Mouse (Mus musculus) midbrain, embryonic 16.5 days (tissue): ENCODE data around the gene Ctsa. TPM values are rescaled to one million over a fixed set of nuclear protein-coding genes. Genes with fewer than 3 reads are reported as not detected.
A peak's percentile ranks its signal among the peaks of the same experiment; 100 is the strongest.
"Not testable (repeated sequence)": the region's sequence is repeated elsewhere in the genome, so short reads cannot be mapped to it uniquely, and the experiment has no call there.

Experiments
- ATAC-seq: fragments of 200-750 bp; cut with Nextera tagmentation; 2 replicates; pipeline ENCODE4 v1.8.0; 2017; ENCODE audit warnings: moderate TSS enrichment
- H3K27ac ChIP-seq: fragments of 300-500 bp; sonication (generic); 2 replicates; pipeline ENCODE4 v1.5.1; 2014; ENCODE audit warnings: mild to moderate bottlenecking, low read length, mixed read lengths
- H3K27me3 ChIP-seq: fragments of 300-500 bp; sonication (generic); 2 replicates; pipeline ENCODE4 v1.6.1; 2014; ENCODE audit warnings: low read depth, low read length, mixed read lengths; ENCODE audit not compliant: control insufficient read depth, insufficient read depth
- H3K36me3 ChIP-seq: fragments of 300-500 bp; sonication (generic); 2 replicates; pipeline ENCODE4 v1.6.1; 2014; ENCODE audit warnings: mild to moderate bottlenecking, low read length, moderate library complexity, mixed read lengths; ENCODE audit not compliant: control insufficient read depth, insufficient read depth
- H3K4me1 ChIP-seq: fragments of 300-500 bp; sonication (generic); 2 replicates; pipeline ENCODE4 v1.6.1; 2014; ENCODE audit warnings: mild to moderate bottlenecking, low read length, mixed read lengths; ENCODE audit not compliant: control insufficient read depth, insufficient read depth
- H3K4me2 ChIP-seq: fragments of 300-500 bp; sonication (generic); 2 replicates; pipeline ENCODE4 v1.6.1; 2014; ENCODE audit warnings: mild to moderate bottlenecking, low read length, mixed read lengths
- H3K4me3 ChIP-seq: fragments of 300-500 bp; sonication (generic); 2 replicates; pipeline ENCODE4 v1.5.1; 2014; ENCODE audit warnings: low read depth, mild to moderate bottlenecking, low read length, moderate library complexity, mixed read lengths
- H3K9ac ChIP-seq: fragments of 300-500 bp; sonication (generic); 2 replicates; pipeline ENCODE4 v1.6.1; 2014; ENCODE audit warnings: low read depth, low read length, mixed read lengths
- H3K9me3 ChIP-seq: fragments of 300-500 bp; sonication (generic); replicated peaks from 2 replicates; pipeline ENCODE4 v1.6.1; 2014; ENCODE audit warnings: mild to moderate bottlenecking, low read length, mixed read lengths; ENCODE audit not compliant: control insufficient read depth, poor library complexity, severe bottlenecking
- WGBS: fragments of 180-500 bp; shearing (Covaris S2); extraction: QIAGEN DNeasy Blood & Tissue Kit; methylation state at CpG from one replicate; pipeline ENCODE4 v1.1.7; 2014; 5-methylcytosine and 5-hydroxymethylcytosine counted together
- polyA plus RNA-seq: library from polyadenylated mRNA; unstranded; fragments of >200 nt; fragmentation: Nextera tagmentation; extraction: Ambion mirVana; gene quantifications from 2 replicates; pipeline ENCODE4 v1.2.1, GENCODE M21; 2015

The Ctsa gene
- polyA plus RNA-seq, 1 experiment from 2014 or later, result 95.4 TPM

GRCm38 (mm10) chr2:164864593-164864992 lies 31.9 kb downstream of the Ctsa start:
- no peak for ATAC-seq
- no peaks in the 10 kb centered on the region; the same call in 1 of the 2 replicates for H3K9me3 ChIP-seq
- H3K27ac ChIP-seq, result no peak overlapping the region
- no peak overlapping the region for H3K4me3 ChIP-seq
- no peaks in the 10 kb centered on the region for H3K36me3 ChIP-seq
- H3K4me2 ChIP-seq, result no peak overlapping the region
- WGBS, result 83% methylated on average over 4 of the region's 4 CpGs
- H3K4me1 ChIP-seq, result no peaks in the 10 kb centered on the region
- H3K27me3 ChIP-seq, result no peaks in the 10 kb centered on the region
- no peak overlapping the region for H3K9ac ChIP-seq

DNA sequence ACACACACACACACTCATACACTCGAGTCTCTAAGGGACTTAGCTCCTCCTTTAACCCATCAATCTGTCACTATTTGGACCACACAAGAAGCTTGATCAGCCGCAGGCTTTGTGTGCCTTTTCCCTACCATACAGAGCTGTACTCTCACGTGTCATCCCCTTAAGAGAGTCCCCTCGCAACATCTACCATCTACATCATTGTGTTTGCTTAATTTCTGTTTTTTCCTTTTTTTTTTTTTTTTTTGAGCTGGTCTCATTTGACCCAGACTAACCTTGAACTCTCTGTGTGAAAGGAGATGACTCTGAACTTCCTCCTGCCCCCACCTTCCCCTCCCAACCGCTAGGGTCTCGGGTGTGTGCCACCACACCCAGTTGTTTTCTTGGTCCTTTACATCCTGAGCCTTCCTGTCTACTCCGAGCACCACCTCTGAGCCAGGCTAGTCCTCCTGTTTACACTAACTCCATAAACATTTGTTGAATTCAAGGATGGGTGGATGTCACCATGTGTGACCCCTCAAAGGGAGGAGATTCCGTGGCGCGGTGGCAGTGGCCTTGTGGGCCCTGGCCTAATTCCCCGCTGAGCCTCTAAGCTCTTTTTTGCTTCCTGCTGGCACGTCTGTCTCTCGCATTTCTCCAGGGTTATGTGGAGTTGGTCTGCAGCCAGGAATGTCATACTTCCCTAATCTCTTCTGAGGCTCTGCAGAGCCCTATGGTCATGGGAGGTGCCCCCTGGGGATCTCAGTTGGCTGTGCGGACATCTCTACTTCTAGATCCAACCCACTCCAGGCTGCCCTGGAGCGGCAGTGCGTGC lies 34.3 kb downstream of the Ctsa start:
- H3K27me3 ChIP-seq, result no peaks in the 10 kb centered on the region
- H3K4me2 ChIP-seq, result no peak overlapping the region
- H3K4me3 ChIP-seq, result no peak overlapping the region
- no peaks in the 10 kb centered on the region; the same call in 1 of the 2 replicates for H3K9me3 ChIP-seq
- no peaks in the 10 kb centered on the region for H3K4me1 ChIP-seq
- no peak overlapping the region for H3K9ac ChIP-seq
- no peak overlapping the region for H3K27ac ChIP-seq
- no peak for ATAC-seq
- 64% methylated on average over 16 of the region's 16 CpGs for WGBS
- H3K36me3 ChIP-seq, result no peaks in the 10 kb centered on the region

- WGBS, result 91% methylated on average over 7 of the region's 7 CpGs
- Histone ChIP-seq H3K4me3 (no peak overlapping the region), H3K36me3 (no peaks in the 10 kb centered on the region), H3K27me3 (no peaks in the 10 kb centered on the region), H3K4me2 (no peak overlapping the region), H3K4me1 (no peaks in the 10 kb centered on the region), H3K9me3 (no peaks in the 10 kb centered on the region; the same call in 1 of the 2 replicates), H3K9ac (no peak overlapping the region), H3K27ac (no peak overlapping the region)
- ATAC-seq, result no peak
These were observed 34.9 kb downstream of the Ctsa start for GRCm38 (mm10) chr2:164867566-164867965.

DNA sequence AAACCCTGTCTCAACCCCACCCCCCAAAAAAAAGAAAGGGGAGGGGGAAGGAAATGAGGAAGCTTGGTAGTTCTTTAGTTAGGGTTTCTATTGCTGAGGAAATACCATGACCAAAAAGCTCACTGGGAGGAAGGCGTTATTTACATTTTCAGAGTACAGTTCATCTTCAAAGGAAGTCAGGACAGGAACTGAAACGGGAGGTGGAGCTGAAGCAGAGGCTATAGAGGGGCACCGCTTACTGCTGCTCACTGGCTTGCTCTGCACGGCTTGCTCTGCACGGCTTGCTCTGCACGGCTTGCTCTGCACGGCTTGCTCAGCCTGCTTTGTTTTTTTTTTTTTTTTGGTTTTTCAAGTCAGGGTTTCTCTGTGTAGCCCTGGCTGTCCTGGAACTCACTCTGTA lies 35.8 kb downstream of the Ctsa start:
- Histone ChIP-seq H3K9me3 (no peaks in the 10 kb centered on the region; the same call in 1 of the 2 replicates), H3K4me1 (no peaks in the 10 kb centered on the region), H3K9ac (no peak overlapping the region), H3K4me3 (no peak overlapping the region), H3K4me2 (no peak overlapping the region), H3K27ac (no peak overlapping the region), H3K27me3 (no peaks in the 10 kb centered on the region), H3K36me3 (no peaks in the 10 kb centered on the region)
- ATAC-seq, result no peak
- WGBS, result 79% methylated on average over 7 of the region's 7 CpGs

DNA sequence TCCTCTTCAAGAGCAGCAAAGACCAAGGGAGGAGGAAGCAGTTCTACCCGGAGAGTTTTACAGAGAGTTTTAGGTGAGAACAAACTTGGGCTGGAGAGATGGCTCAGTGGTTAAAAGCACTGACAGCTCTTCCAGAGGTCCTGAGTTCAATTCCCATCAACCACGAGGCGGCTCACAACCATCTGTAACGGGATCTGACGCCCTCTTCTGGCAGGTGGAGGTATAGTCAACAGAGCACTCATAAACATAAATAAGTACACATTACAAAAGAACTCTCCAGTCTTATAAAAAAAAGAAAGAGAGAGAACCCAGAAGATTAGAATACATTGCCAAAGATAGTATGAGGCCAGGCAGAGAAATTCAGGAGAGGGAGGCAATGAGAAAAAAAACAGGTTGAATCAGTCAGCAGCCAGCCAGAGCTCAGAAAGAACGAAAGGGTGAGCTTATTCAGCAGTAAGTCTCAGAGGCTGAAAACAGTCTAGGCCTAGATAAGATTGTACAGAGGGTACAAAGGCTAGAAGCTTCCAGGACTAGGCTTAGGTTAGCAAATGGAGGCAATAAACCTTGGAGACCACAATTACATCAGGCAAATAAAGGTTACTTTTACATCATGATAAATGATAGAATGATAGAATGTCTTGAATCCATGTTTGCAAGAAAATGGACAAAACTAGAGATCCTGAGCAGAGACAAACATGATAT lies 39.1 kb downstream of the Ctsa start:
- no peak overlapping the region for H3K27ac ChIP-seq
- no peaks in the 10 kb centered on the region; the same call in 1 of the 2 replicates for H3K9me3 ChIP-seq
- no peak overlapping the region for H3K9ac ChIP-seq
- 53% methylated on average over 6 of the region's 6 CpGs for WGBS
- H3K36me3 ChIP-seq, result no peaks in the 10 kb centered on the region
- no peaks in the 10 kb centered on the region for H3K4me1 ChIP-seq
- no peak overlapping the region for H3K4me3 ChIP-seq
- H3K27me3 ChIP-seq, result no peaks in the 10 kb centered on the region
- ATAC-seq, result no peak
- H3K4me2 ChIP-seq, result no peak overlapping the region

DNA sequence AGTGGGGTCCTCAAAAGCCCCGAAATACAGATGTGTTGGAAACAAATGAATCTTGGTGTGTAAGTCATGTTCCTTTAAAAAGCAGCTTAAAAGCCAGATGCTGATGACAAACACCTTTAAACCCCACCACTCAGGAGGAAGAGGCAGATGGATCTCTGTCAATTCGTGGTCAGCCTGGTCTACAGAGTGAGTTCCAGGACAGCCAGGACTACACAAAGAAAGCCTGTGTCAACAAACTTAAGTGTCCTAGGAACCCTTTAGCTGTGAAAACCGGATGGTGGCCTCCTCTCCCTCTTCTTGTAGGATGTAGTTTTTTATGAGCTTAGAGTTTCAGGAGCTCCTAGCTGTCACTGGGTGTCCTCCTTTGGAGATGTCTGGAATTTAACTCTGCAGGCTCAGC lies 40.9 kb downstream of the Ctsa start:
- WGBS, result 76% methylated on average over 3 of the region's 3 CpGs
- no peak overlapping the region for H3K4me2 ChIP-seq
- H3K27ac ChIP-seq, result no peak overlapping the region
- no peaks in the 10 kb centered on the region for H3K36me3 ChIP-seq
- H3K9ac ChIP-seq, result no peak overlapping the region
- no peaks in the 10 kb centered on the region for H3K27me3 ChIP-seq
- no peaks in the 10 kb centered on the region for H3K9me3 ChIP-seq
- H3K4me3 ChIP-seq, result no peak overlapping the region
- H3K4me1 ChIP-seq, result peaks cover 7% of the 10 kb centered on the region
- ATAC-seq, result no peak

DNA sequence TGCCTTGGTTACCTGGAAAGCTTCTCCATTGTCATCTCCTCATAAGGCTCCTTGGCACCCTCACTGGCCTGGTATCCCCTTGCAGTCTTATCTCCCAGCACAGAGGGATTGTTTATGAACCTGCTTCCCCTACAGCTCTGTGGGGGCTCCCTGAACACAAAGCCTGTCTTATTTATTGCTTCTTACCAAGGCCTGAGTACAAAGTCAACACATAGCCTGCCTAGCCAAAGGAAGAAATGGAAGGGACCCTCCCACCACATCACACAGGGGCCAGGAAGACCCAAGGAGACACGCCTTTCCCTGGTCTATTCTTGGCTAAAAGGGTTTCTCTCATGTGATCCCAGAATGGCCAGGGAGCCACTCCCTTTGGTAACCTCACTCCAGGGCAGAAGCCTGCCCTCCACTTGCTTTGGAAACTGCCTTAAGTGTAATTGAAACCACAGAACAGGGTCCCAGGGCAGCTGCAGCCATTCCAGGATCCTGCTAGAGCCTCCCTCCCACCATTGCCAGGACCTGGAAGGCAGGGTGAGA lies 41.6 kb downstream of the Ctsa start:
- Histone ChIP-seq H3K27me3 (no peaks in the 10 kb centered on the region), H3K4me2 (no peak overlapping the region), H3K4me3 (no peak overlapping the region), H3K4me1 (peaks cover 8% of the 10 kb centered on the region), H3K27ac (peak overlapping the region; percentile 35; the same call in 1 of the 2 replicates), H3K9ac (no peak overlapping the region), H3K36me3 (no peaks in the 10 kb centered on the region), H3K9me3 (no peaks in the 10 kb centered on the region)
- 41% methylated on average over 1 of the region's 1 CpGs for WGBS
- no peak for ATAC-seq

DNA sequence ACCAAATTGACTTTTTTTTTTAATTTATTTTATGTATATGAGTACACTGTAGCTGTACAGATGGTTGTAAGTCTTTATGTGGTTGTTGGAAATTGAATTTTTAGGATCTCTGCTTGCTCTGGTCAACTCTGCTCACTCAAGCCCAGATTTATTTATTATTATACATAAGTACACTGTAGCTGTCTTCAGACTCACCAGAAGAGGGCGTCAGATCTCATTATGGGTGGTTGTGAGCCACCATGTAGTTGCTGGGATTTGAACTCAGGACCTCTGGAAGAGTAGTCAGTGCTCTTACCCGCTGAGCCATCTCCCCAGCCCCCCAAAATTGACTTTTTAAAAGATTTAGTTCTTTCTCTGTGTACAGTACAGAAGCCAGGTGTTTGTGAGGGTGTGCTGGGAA lies 43.0 kb downstream of the Ctsa start:
- not testable (repeated sequence) for H3K36me3 ChIP-seq, H3K27ac ChIP-seq, ATAC-seq, H3K27me3 ChIP-seq, H3K9me3 ChIP-seq, H3K4me2 ChIP-seq, H3K4me3 ChIP-seq, H3K9ac ChIP-seq
- H3K4me1 ChIP-seq, result peaks cover 13% of the 10 kb centered on the region
- WGBS, result 57% methylated on average over 2 of the region's 2 CpGs
